Mouse (Mus musculus): ENCODE results near the gene Bpifb9a.
"Not testable (repeated sequence)": the region's sequence is repeated elsewhere in the genome, so short reads cannot be mapped to it uniquely, and the experiment has no call there.

Bpifb9a gene

DNA sequence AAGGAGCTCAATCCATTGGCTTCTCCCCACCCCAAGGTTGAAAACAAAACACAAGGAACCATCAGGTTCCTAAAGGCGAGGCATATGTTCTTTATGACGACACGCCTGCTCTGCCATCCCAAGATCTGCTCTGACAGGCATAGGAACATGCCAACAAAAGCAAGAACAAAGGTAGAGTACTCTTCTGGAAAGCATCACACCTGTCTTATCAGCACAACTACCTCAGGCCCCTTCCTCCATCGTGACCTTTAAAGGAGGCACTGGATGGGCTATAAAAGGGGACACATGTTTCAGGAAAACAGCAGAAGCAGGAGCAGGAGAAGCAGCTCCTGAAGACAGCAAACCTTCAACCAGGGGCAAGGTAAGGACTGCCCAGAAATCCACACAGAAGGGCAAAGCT lies 49.3 kb downstream of the Bpifb9a start, which contains the start of gene Bpifb9b:
Bpifb9b (plus strand) TSS at position 301 of the 400 bp plus-strand sequence.
- DNase-seq (ENCODE audit: low read depth) = not testable (repeated sequence)

DNA sequence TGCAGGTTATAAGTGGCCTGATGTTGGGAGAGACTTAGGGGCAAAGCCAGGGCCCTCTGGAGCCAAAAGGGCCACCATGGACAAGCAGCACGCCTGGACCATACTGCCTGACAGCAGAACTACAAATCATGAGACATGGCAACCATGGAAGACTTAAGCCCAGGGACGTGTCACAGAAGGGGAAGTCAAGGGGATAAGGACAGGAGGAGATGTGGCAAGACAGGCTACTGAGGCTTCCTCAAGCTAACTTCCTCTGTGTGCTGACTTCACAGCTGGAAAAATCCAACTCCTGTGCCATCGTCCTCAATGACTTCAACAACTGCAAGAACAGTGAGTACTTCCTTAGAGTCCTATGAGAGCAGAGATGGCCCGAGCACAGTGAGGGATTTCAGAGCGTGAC lies 56.1 kb downstream of the Bpifb9a start:
- DNase-seq (ENCODE audit: low read depth) = not testable (repeated sequence)

All from fibroblast of lung, adult 2 months (primary cell).